Mouse (Mus musculus): Measurements from ENCODE around the gene Prdm2.

- TF ChIP-seq CTCF (IDR thresholded peaks at IDR 0.05; ENCODE audit: low read depth) (no peak), EP300 (optimal IDR thresholded peaks at IDR 0.05) (no peak)
Observed at GRCm38 (mm10) chr4:143118843-143119242, 94.0 kb downstream of the Prdm2 start.

Data from stomach, postnatal 0 days (tissue).